Mouse (Mus musculus) erythroblast, embryonic 14.5 days (primary cell): Measurements from ENCODE around the gene Pknox2. TPM values are rescaled to one million over a fixed set of nuclear protein-coding genes. Genes with fewer than 3 reads are reported as not detected.

Experiments
- H3K27me3 ChIP-seq: 2 replicates; pipeline ENCODE4 v1.6.1; 2012; ENCODE audit warnings: inconsistent platforms; ENCODE audit not compliant: control insufficient read depth
- H3K36me3 ChIP-seq: 2 replicates; pipeline ENCODE4 v1.6.1; 2012; ENCODE audit warnings: mild to moderate bottlenecking, inconsistent platforms; ENCODE audit not compliant: control insufficient read depth
- H3K4me1 ChIP-seq: 2 replicates; pipeline ENCODE4 v1.6.1; 2012; ENCODE audit warnings: inconsistent platforms; ENCODE audit not compliant: control insufficient read depth
- H3K4me3 ChIP-seq: replicated peaks from 2 replicates; pipeline ENCODE3; 2012; ENCODE audit warnings: moderate library complexity, mild to moderate bottlenecking, inconsistent platforms
- H3K9me3 ChIP-seq: 2 replicates; pipeline ENCODE4 v1.6.1; 2012; ENCODE audit warnings: low read length, inconsistent platforms, mixed read lengths; ENCODE audit not compliant: control insufficient read depth
- GATA1 ChIP-seq: IDR thresholded peaks from 2 replicates; pipeline ENCODE4 v1.6.1; 2012; ENCODE audit warnings: low read length, inconsistent platforms, mixed read lengths
- TAL1 ChIP-seq: IDR thresholded peaks from 3 replicates; pipeline ENCODE4 v1.6.1; 2012; ENCODE audit warnings: low read length, inconsistent platforms, mixed read lengths
- polyA plus RNA-seq: library from polyadenylated mRNA; stranded (reverse); fragments of >175 nt; gene quantifications from 2 replicates; pipeline ENCODE4 v1.2.3, GENCODE M21; 2012

Gene Pknox2
- polyA plus RNA-seq, 1 experiment = not detected

GRCm38 (mm10) chr9:37114286-37115267 is 32.6 kb downstream of the Pknox2 start:
- H3K4me1 ChIP-seq = no peaks in the 10 kb centered on the region
- no peaks in the 10 kb centered on the region for H3K9me3 ChIP-seq
- H3K4me3 ChIP-seq = no peak overlapping the region
- H3K36me3 ChIP-seq = no peaks in the 10 kb centered on the region
- TF ChIP-seq TAL1 = no peak
- no peak for TF ChIP-seq GATA1
- H3K27me3 ChIP-seq = no peaks in the 10 kb centered on the region

- no peaks in the 10 kb centered on the region for H3K4me1 ChIP-seq
- TF ChIP-seq GATA1 (no peak), TAL1 (no peak)
- no peaks in the 10 kb centered on the region for H3K9me3 ChIP-seq
- H3K4me3 ChIP-seq = no peak overlapping the region
- no peaks in the 10 kb centered on the region for H3K36me3 ChIP-seq
- H3K27me3 ChIP-seq = no peaks in the 10 kb centered on the region
These were observed 39.7 kb downstream of the Pknox2 start for GRCm38 (mm10) chr9:37107546-37107945.

- Histone ChIP-seq H3K9me3 (no peaks in the 10 kb centered on the region), H3K36me3 (no peaks in the 10 kb centered on the region), H3K27me3 (no peaks in the 10 kb centered on the region), H3K4me3 (no peak overlapping the region), H3K4me1 (no peaks in the 10 kb centered on the region)
- TF ChIP-seq GATA1 = no peak
- TF ChIP-seq TAL1 = no peak
These were observed 40.4 kb downstream of the Pknox2 start for GRCm38 (mm10) chr9:37106808-37107207.

GRCm38 (mm10) chr9:37104249-37104648 is 43.0 kb downstream of the Pknox2 start:
- no peaks in the 10 kb centered on the region for H3K27me3 ChIP-seq
- H3K36me3 ChIP-seq = no peaks in the 10 kb centered on the region
- no peak for TF ChIP-seq GATA1
- TF ChIP-seq TAL1 = no peak
- no peaks in the 10 kb centered on the region for H3K4me1 ChIP-seq
- H3K9me3 ChIP-seq = no peaks in the 10 kb centered on the region
- H3K4me3 ChIP-seq = no peak overlapping the region

- no peaks in the 10 kb centered on the region for H3K27me3 ChIP-seq
- H3K36me3 ChIP-seq = no peaks in the 10 kb centered on the region
- H3K4me1 ChIP-seq = no peaks in the 10 kb centered on the region
- H3K9me3 ChIP-seq = no peaks in the 10 kb centered on the region
- H3K4me3 ChIP-seq = no peak overlapping the region
- no peak for TF ChIP-seq TAL1
These were observed 43.4 kb downstream of the Pknox2 start for GRCm38 (mm10) chr9:37103778-37104177.

GRCm38 (mm10) chr9:37101059-37101940 is 45.9 kb downstream of the Pknox2 start:
- Histone ChIP-seq H3K4me3 (no peak overlapping the region), H3K4me1 (no peaks in the 10 kb centered on the region), H3K36me3 (no peaks in the 10 kb centered on the region), H3K27me3 (no peaks in the 10 kb centered on the region), H3K9me3 (no peaks in the 10 kb centered on the region)
- TF ChIP-seq GATA1 (no peak), TAL1 (no peak)

GRCm38 (mm10) chr9:37099595-37099994 is 47.6 kb downstream of the Pknox2 start:
- no peak for TF ChIP-seq GATA1
- no peak for TF ChIP-seq TAL1
- Histone ChIP-seq H3K27me3 (no peaks in the 10 kb centered on the region), H3K36me3 (no peaks in the 10 kb centered on the region), H3K4me1 (no peaks in the 10 kb centered on the region), H3K9me3 (no peaks in the 10 kb centered on the region), H3K4me3 (no peak overlapping the region)

GRCm38 (mm10) chr9:37098600-37098999 is 48.6 kb downstream of the Pknox2 start:
- Histone ChIP-seq H3K4me1 (no peaks in the 10 kb centered on the region), H3K4me3 (no peak overlapping the region), H3K9me3 (no peaks in the 10 kb centered on the region), H3K36me3 (no peaks in the 10 kb centered on the region), H3K27me3 (no peaks in the 10 kb centered on the region)
- TF ChIP-seq GATA1 (no peak), TAL1 (no peak)
